Mouse (Mus musculus) layer of hippocampus, postnatal 25 days (tissue): ENCODE measurements at regions not wholly inside any gene's neighbourhood (a gene's known extent, or its start where the extent isn't known, plus 50 kb on each side); places are given as distances from the start of the nearest gene placed in this dataset.

Source experiments
- DNase-seq, 2 experiments: peaks; one replicate each; pipeline ENCODE4 v3.0.0; 2022; ENCODE audit warnings: mixed read lengths in 2 of 2, low spot score in 1 of 2; ENCODE audit errors: extremely low spot score in 1 of 2

GRCm38 (mm10) chr3:43155643-43156042 is 1413.2 kb downstream of the D3Ertd751e start:
- DNase-seq: peak in 1 of 2 experiments; percentile 4

- no peak for DNase-seq
Observed at GRCm38 (mm10) chr3:43160530-43160929, 1418.1 kb downstream of the D3Ertd751e start.

- DNase-seq: no peak
Observed at GRCm38 (mm10) chr3:43182785-43183184, 1440.4 kb downstream of the D3Ertd751e start.

- no peak for DNase-seq
Observed at GRCm38 (mm10) chr3:43199891-43200290, 1457.5 kb downstream of the D3Ertd751e start.

GRCm38 (mm10) chr3:43209646-43210045 is 1467.2 kb downstream of the D3Ertd751e start:
- DNase-seq: no peak

GRCm38 (mm10) chr3:43218726-43219125 is 1476.3 kb downstream of the D3Ertd751e start:
- DNase-seq: no peak

- no peak for DNase-seq
Observed at GRCm38 (mm10) chr3:43246639-43247038, 1504.2 kb downstream of the D3Ertd751e start.
